Mouse (Mus musculus) ES-Bruce4 (cell line): ENCODE data around the gene Nxpe4.

Experiments used
- CTCF ChIP-seq: IDR thresholded peaks from one replicate; pipeline ENCODE4 v1.8.1; 2011; ENCODE audit warnings: low read depth, low read length
- POLR2A ChIP-seq: IDR thresholded peaks from one replicate; pipeline ENCODE4 v1.8.1; 2011; ENCODE audit warnings: low read length; ENCODE audit not compliant: insufficient read depth

DNA sequence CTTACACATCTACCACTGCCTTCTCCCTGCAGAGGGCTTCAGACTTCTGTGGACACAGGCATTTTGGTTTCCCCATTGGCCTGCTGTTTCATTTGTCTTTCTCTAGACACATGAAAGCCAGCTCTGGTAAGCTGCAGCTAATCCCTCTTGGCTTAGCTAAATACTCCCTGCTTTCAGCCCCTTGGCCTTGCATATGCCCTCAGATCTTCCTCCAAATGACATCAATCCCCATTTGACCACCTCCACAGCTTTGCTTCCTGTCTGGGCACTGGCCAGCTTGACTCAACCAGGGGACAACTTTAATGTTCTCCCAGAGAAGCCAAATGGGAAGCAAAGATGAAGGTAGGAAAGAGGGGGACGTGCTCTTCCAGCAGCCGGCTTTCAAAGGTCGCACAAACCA, 15.1 kb upstream of the Nxpe4 start:
- no peak for TF ChIP-seq CTCF
- TF ChIP-seq POLR2A = no peak
